10 mouse cellular contexts compared by ENCODE assay signal in the genomic region with DNA sequence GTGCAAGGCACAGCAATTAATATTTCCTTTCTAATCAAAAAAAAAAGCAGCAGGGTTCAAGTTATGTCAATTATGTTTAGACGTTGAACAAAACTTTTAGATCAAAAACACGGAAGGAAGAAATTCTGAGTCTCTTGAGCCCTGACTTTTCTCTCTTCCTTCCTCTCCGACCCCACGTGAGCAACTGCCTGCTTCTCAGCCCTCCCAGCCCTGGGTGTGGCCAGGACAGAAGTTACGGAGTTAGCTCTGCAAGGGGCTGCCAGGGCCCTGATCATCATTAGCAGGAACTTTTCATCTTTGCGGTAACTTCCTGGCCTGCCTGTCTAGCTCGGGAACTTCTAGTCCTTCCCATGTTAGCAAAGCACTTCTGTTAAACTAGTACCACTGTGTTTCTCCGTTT. TPM values are rescaled to one million over a fixed set of nuclear protein-coding genes. Genes with fewer than 3 reads are reported as not detected.
A peak's percentile ranks its signal among the peaks of the same experiment; 100 is the strongest.
DNase-seq lines count a peak whose midpoint lies in the region; ATAC-seq lines count a peak whose summit lies in the region.
"Had no signal": no experiment of that assay in that cellular context is flagged by ENCODE, and none has a peak within 500 bp of the region (broad histone marks: within the 10 kb centered on the region; RNA-seq: fewer than 3 reads in every experiment).

No protein-coding gene starts in this region.

- no peak overlapping the region for H3K9ac ChIP-seq in liver, embryonic 11.5 days (ENCODE audit: low read depth, low read length)
- H3K9ac ChIP-seq: stomach, embryonic 15.5 days had no signal

- ATAC-seq in liver, embryonic 11.5 days (replicated peaks; ENCODE audit: low FRiP score) = no peak
- peak; percentile 87 for ATAC-seq in common myeloid progenitor, adult 5-6 weeks (replicated peaks; ENCODE audit: low read depth, poor library complexity, severe bottlenecking)

- H3K27me3 ChIP-seq in liver, embryonic 11.5 days (replicated peaks; ENCODE audit: control insufficient read depth, insufficient read depth, low read length) = no peaks in the 10 kb centered on the region
- peaks cover 4% of the 10 kb centered on the region; the same call in 1 of the 2 replicates for H3K27me3 ChIP-seq in hindbrain, embryonic 10.5 days (ENCODE audit: insufficient read depth, poor library complexity, severe bottlenecking)
- H3K27me3 ChIP-seq: stomach, embryonic 15.5 days had no signal

- peak; percentile 66 for DNase-seq in liver
- no peak for DNase-seq in liver, embryonic 11.5 days (ENCODE audit: low spot score)
- DNase-seq in lung, postnatal 25 days (ENCODE audit: low spot score) = peak; percentile 65
- peak; percentile 76 for DNase-seq in thymus, postnatal 0 days (ENCODE audit: low spot score)
- no peak for DNase-seq in hindbrain, embryonic 10.5 days (ENCODE audit: low spot score)
- no peak for DNase-seq in gastrocnemius, postnatal 36 days
- no peak for DNase-seq in layer of hippocampus, adult 8-10 months (ENCODE audit: low spot score in 2 of 2)

- no peak overlapping the region for H3K27ac ChIP-seq in liver, embryonic 11.5 days (ENCODE audit: low read depth, low read length)
- no peak overlapping the region for H3K27ac ChIP-seq in hindbrain, embryonic 10.5 days
- H3K27ac ChIP-seq: stomach, embryonic 15.5 days had no signal

- H3K36me3 ChIP-seq in liver, embryonic 11.5 days (ENCODE audit: control insufficient read depth, insufficient read depth, low read length) = no peaks in the 10 kb centered on the region
- no peaks in the 10 kb centered on the region for H3K36me3 ChIP-seq in hindbrain, embryonic 10.5 days
- H3K36me3 ChIP-seq: stomach, embryonic 15.5 days had no signal

- no peak overlapping the region for H3K4me3 ChIP-seq in liver, embryonic 11.5 days (ENCODE audit: low read depth, low read length)
- no peak overlapping the region for H3K4me3 ChIP-seq in hindbrain, embryonic 10.5 days
- H3K4me3 ChIP-seq: erythroblast, embryonic 14.5 days; stomach, embryonic 15.5 days had no signal

- no peaks in the 10 kb centered on the region for H3K9me3 ChIP-seq in liver, embryonic 11.5 days (ENCODE audit: control insufficient read depth, low read length)
- H3K9me3 ChIP-seq in hindbrain, embryonic 10.5 days = no peaks in the 10 kb centered on the region
- H3K9me3 ChIP-seq: stomach, embryonic 15.5 days had no signal

- peaks cover 4% of the 10 kb centered on the region; the same call in 1 of the 2 replicates for H3K4me1 ChIP-seq in liver, embryonic 11.5 days (replicated peaks; ENCODE audit: control insufficient read depth, insufficient read depth, low read length)
- H3K4me1 ChIP-seq in hindbrain, embryonic 10.5 days (replicated peaks) = peaks cover 18% of the 10 kb centered on the region
- H3K4me1 ChIP-seq: stomach, embryonic 15.5 days had no signal

- WGBS in liver, embryonic 11.5 days = 29% methylated on average over 8 of the region's 8 CpGs
- WGBS in hindbrain, embryonic 10.5 days = 68% methylated on average over 8 of the region's 8 CpGs

- intact Hi-C loops in gastrocnemius, postnatal 36 days (cut with DNase I) = no loop called here

- no peak overlapping the region; the same call in 1 of the 2 replicates for H3K4me2 ChIP-seq in liver, embryonic 11.5 days
- H3K4me2 ChIP-seq: stomach, embryonic 15.5 days had no signal

RNA-seq across cellular contexts. Expression of a gene that starts 20.3 kb away (rescaled TPM):
- polyA plus RNA-seq in liver, embryonic 11.5 days (2014; fragmentation: Nextera tagmentation; extraction: Ambion mirVana) = 20.0 and 23.6 TPM in 2 replicates
- total RNA-seq in common myeloid progenitor, adult 5-6 weeks (2017) = 87.9 and 104 TPM in 2 replicates
- 33.2 and 37.9 TPM in 2 replicates for polyA plus RNA-seq in thymus, postnatal 0 days (2015; fragmentation: Nextera tagmentation; extraction: Ambion mirVana)
- polyA plus RNA-seq in hindbrain, embryonic 10.5 days (2016; fragmentation: Nextera tagmentation; extraction: Ambion mirVana) = 19.7 and 22.9 TPM in 2 replicates
- total RNA-seq in gastrocnemius, postnatal 36 days (2021) = 10 to 100 TPM; 13.7 to 15.2 TPM
- total RNA-seq in layer of hippocampus, adult 8-10 months (2022) = 100 to 1,000 TPM; 158 to 203 (median 174) TPM

RNA-seq across cellular contexts. Expression of a gene that starts 46.8 kb away (rescaled TPM):
- polyA plus RNA-seq in liver, embryonic 11.5 days (2014; fragmentation: Nextera tagmentation; extraction: Ambion mirVana) = 24.1 and 25.0 TPM in 2 replicates
- total RNA-seq in common myeloid progenitor, adult 5-6 weeks (2017) = 33.8 and 38.7 TPM in 2 replicates
- 22.7 and 29.0 TPM in 2 replicates for polyA plus RNA-seq in thymus, postnatal 0 days (2015; fragmentation: Nextera tagmentation; extraction: Ambion mirVana)
- 35.3 and 37.4 TPM in 2 replicates for polyA plus RNA-seq in hindbrain, embryonic 10.5 days (2016; fragmentation: Nextera tagmentation; extraction: Ambion mirVana)
- 10 to 100 TPM in 1 of 2 experiments, 1 to 10 TPM in 1; 8.5 to 10.5 TPM for total RNA-seq in gastrocnemius, postnatal 36 days (2021)
- 100 to 1,000 TPM in 2 of 4 experiments, 10 to 100 TPM in 2; 88.0 to 114 (median 98.7) TPM for total RNA-seq in layer of hippocampus, adult 8-10 months (2022)

Comparison
In these comparisons a context has a peak if more than half of its experiments do, and no peak if none do; other contexts are left out.
1. DNase-seq: peak in liver (single experiment), lung, postnatal 25 days (single experiment) and thymus, postnatal 0 days (single experiment); none in liver, embryonic 11.5 days (single experiment), hindbrain, embryonic 10.5 days (single experiment), gastrocnemius, postnatal 36 days (0 of 2) and layer of hippocampus, adult 8-10 months (0 of 2).